Mouse (Mus musculus): ENCODE results near the gene Ifnar1.
"Not testable (repeated sequence)": the region's sequence is repeated elsewhere in the genome, so short reads cannot be mapped to it uniquely, and the experiment has no call there.

DNA sequence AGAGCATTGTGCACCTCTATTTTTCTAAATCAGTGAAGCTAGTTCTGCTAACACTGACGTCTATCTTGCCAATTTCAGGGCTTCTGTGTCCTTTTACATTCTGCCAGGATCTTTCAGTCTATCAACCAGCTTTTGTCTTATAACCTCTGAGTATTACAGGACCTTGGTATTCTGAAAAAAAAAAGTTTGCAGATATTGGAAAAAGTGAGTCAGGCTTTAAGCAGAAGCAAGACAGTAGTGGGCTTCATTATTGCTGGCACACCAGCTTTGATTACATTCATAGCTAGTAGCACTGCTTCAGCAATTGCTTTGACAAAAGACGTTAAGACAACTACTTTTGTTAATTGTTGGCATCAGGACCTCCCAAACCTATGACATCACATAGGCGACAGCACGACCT, 45.8 kb downstream of the Ifnar1 start:
- not testable (repeated sequence) for TF ChIP-seq CTCF (IDR thresholded peaks at IDR 0.05; ENCODE audit: low read depth, low read length); POLR2A (IDR thresholded peaks at IDR 0.05; ENCODE audit: extremely low read depth, insufficient read depth, low read length)

Data from liver, adult 2 months (tissue).